Mouse (Mus musculus) erythroblast, embryonic 14.5 days (primary cell): Measurements from ENCODE around the gene Cep78. TPM values are rescaled to one million over a fixed set of nuclear protein-coding genes. Genes with fewer than 3 reads are reported as not detected.

Source experiments
- H3K27me3 ChIP-seq: 2 replicates; pipeline ENCODE4 v1.6.1; 2012; ENCODE audit warnings: inconsistent platforms; ENCODE audit not compliant: control insufficient read depth
- H3K36me3 ChIP-seq: 2 replicates; pipeline ENCODE4 v1.6.1; 2012; ENCODE audit warnings: mild to moderate bottlenecking, inconsistent platforms; ENCODE audit not compliant: control insufficient read depth
- H3K4me1 ChIP-seq: 2 replicates; pipeline ENCODE4 v1.6.1; 2012; ENCODE audit warnings: inconsistent platforms; ENCODE audit not compliant: control insufficient read depth
- H3K4me3 ChIP-seq: replicated peaks from 2 replicates; pipeline ENCODE3; 2012; ENCODE audit warnings: moderate library complexity, mild to moderate bottlenecking, inconsistent platforms
- H3K9me3 ChIP-seq: 2 replicates; pipeline ENCODE4 v1.6.1; 2012; ENCODE audit warnings: low read length, inconsistent platforms, mixed read lengths; ENCODE audit not compliant: control insufficient read depth
- GATA1 ChIP-seq: IDR thresholded peaks from 2 replicates; pipeline ENCODE4 v1.6.1; 2012; ENCODE audit warnings: low read length, inconsistent platforms, mixed read lengths
- TAL1 ChIP-seq: IDR thresholded peaks from 3 replicates; pipeline ENCODE4 v1.6.1; 2012; ENCODE audit warnings: low read length, inconsistent platforms, mixed read lengths
- polyA plus RNA-seq: library from polyadenylated mRNA; stranded (reverse); fragments of >175 nt; gene quantifications from 2 replicates; pipeline ENCODE4 v1.2.3, GENCODE M21; 2012

Cep78 gene
- polyA plus RNA-seq, 1 experiment: 0.15 TPM

GRCm38 (mm10) chr19:16015191-16015968 is 30.6 kb upstream of the Cep78 start:
- no peak for TF ChIP-seq TAL1
- no peaks in the 10 kb centered on the region for H3K4me1 ChIP-seq
- no peaks in the 10 kb centered on the region for H3K27me3 ChIP-seq
- H3K9me3 ChIP-seq: no peaks in the 10 kb centered on the region
- H3K4me3 ChIP-seq: no peak overlapping the region
- no peaks in the 10 kb centered on the region for H3K36me3 ChIP-seq

DNA sequence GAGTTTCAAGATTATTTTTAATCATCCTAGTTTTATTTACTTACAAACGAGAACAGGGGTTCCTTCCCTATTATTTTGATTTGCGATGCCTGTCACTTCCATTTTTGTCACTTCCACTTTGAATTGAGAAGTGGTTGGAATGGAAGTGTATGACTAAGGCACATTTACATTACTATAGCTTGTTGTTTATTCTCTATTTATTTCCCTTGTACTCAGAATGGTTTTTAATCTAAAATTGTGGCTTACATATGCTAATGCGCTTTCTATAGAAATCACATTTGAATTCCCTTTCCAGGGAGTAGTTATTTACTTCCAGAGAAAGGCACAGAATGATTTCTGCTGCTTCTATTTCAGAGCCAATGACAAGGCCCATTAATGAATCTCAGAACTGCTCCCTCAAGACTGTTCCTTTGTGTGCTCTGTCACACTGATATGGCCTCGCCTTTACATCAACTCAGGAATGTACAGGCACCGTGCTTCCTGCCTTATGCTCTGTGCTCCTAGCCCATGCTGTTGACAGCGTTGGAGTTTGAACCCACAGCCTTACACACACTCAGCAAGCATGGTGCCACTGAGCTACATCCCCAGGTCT is 25.1 kb upstream of the Cep78 start:
- TF ChIP-seq TAL1 (no peak), GATA1 (no peak)
- Histone ChIP-seq H3K4me1 (no peaks in the 10 kb centered on the region), H3K4me3 (no peak overlapping the region), H3K27me3 (no peaks in the 10 kb centered on the region), H3K36me3 (no peaks in the 10 kb centered on the region), H3K9me3 (no peaks in the 10 kb centered on the region)

DNA sequence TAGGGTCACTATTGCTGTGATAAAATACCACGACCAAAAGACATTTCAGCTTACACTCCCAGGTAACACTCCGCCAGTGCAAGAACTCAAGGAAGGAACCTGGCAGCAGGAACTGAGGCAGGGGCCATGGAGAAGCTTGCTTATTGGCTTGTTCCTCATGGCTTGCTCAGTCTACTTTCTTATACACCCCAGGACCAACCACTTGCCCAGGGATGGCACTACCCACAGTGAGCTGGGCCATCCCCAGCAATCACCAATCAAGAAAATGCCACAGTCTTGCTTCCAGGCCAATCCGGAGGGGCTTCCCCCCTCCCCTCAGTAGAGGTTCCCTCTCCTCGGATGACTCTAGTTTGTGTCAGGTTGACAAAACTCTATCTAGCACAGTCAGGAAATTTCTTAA is 24.3 kb upstream of the Cep78 start:
- Histone ChIP-seq H3K4me1 (no peaks in the 10 kb centered on the region), H3K9me3 (no peaks in the 10 kb centered on the region), H3K4me3 (no peak overlapping the region), H3K27me3 (no peaks in the 10 kb centered on the region), H3K36me3 (no peaks in the 10 kb centered on the region)
- TF ChIP-seq TAL1 (no peak), GATA1 (no peak)

- no peak for TF ChIP-seq TAL1
- no peak for TF ChIP-seq GATA1
- Histone ChIP-seq H3K4me1 (no peaks in the 10 kb centered on the region), H3K9me3 (no peaks in the 10 kb centered on the region), H3K27me3 (no peaks in the 10 kb centered on the region), H3K4me3 (no peak overlapping the region), H3K36me3 (no peaks in the 10 kb centered on the region)
These were observed 22.3 kb upstream of the Cep78 start for GRCm38 (mm10) chr19:16007131-16007530.

DNA sequence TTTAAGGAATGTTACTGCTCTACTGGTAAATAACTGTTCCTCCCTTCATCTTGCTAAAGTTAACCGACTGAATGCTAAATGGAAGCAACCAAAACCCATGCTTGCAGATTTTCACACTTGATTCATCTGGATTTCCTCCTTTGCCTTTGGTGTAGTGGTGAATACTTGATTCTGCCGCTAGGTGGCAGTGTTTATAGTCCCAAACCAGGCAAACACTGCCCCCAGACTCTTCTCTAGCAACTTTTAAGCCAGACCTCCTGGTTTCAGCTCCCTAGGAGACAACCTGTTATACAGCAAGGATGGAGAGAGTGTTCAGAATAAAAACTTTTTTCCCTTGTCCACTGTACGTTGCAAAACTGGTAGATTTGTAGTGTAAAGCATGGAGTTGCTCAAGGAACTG is 13.4 kb upstream of the Cep78 start:
- H3K9me3 ChIP-seq: no peaks in the 10 kb centered on the region

GRCm38 (mm10) chr19:15996901-15997564 is 12.2 kb upstream of the Cep78 start:
- no peaks in the 10 kb centered on the region for H3K4me1 ChIP-seq
- H3K4me3 ChIP-seq: no peak overlapping the region
- TF ChIP-seq GATA1 (no peak), TAL1 (no peak)
- no peaks in the 10 kb centered on the region for H3K27me3 ChIP-seq
- no peaks in the 10 kb centered on the region for H3K36me3 ChIP-seq
- no peaks in the 10 kb centered on the region for H3K9me3 ChIP-seq

More for the DNA sequence above, 13.4 kb upstream of the Cep78 start:
- Histone ChIP-seq H3K4me3 (no peak overlapping the region), H3K4me1 (no peaks in the 10 kb centered on the region), H3K27me3 (no peaks in the 10 kb centered on the region), H3K36me3 (no peaks in the 10 kb centered on the region)
- no peak for TF ChIP-seq GATA1
- no peak for TF ChIP-seq TAL1

DNA sequence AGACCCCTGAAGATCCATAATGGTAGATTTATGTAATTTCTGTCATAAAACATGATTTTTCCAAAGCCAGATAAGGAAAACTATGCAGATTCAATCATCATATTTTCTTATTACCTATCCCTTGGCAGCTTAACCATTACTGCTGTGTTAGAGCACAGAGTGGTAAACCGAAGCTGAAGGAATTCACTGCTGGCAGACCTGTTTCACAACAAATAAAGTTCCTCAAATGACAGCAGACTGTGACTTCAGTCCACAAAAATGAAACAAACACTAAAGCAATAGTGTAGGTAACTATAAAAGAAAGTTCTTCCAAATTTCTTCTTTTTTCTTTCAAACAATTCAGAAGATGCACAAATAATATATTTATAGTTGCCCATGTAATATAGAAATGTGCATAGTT is 5.3 kb upstream of the Cep78 start:
- Histone ChIP-seq H3K27me3 (no peaks in the 10 kb centered on the region), H3K4me1 (peaks cover 8% of the 10 kb centered on the region), H3K9me3 (no peaks in the 10 kb centered on the region), H3K36me3 (no peaks in the 10 kb centered on the region), H3K4me3 (no peak overlapping the region)
- TF ChIP-seq GATA1 (no peak), TAL1 (no peak)

GRCm38 (mm10) chr19:15985172-15985713 is 454 bp upstream of the Cep78 start:
- TF ChIP-seq TAL1 (no peak), GATA1 (no peak)

GRCm38 (mm10) chr19:15983739-15984344 is 947 bp downstream of the Cep78 start:
- Histone ChIP-seq H3K4me1 (peaks cover 36% of the 10 kb centered on the region), H3K9me3 (no peaks in the 10 kb centered on the region), H3K36me3 (peaks cover 16% of the 10 kb centered on the region), H3K27me3 (no peaks in the 10 kb centered on the region), H3K4me3 (peak overlapping the region; percentile 88)
- no peak for TF ChIP-seq GATA1
- no peak for TF ChIP-seq TAL1

More at GRCm38 (mm10) chr19:15985172-15985713, 454 bp upstream of the Cep78 start:
- Histone ChIP-seq H3K4me3 (peak overlapping the region; percentile 88), H3K36me3 (peaks cover 8% of the 10 kb centered on the region), H3K4me1 (peaks cover 33% of the 10 kb centered on the region), H3K9me3 (no peaks in the 10 kb centered on the region), H3K27me3 (no peaks in the 10 kb centered on the region)
